Mouse (Mus musculus): ENCODE measurements around the gene Zfp13. TPM values are rescaled to one million over a fixed set of nuclear protein-coding genes. Genes with fewer than 3 reads are reported as not detected.

Zfp13 gene
- total and polyA plus RNA-seq, 3 experiments: 0.30 TPM; not detected in 2

DNA sequence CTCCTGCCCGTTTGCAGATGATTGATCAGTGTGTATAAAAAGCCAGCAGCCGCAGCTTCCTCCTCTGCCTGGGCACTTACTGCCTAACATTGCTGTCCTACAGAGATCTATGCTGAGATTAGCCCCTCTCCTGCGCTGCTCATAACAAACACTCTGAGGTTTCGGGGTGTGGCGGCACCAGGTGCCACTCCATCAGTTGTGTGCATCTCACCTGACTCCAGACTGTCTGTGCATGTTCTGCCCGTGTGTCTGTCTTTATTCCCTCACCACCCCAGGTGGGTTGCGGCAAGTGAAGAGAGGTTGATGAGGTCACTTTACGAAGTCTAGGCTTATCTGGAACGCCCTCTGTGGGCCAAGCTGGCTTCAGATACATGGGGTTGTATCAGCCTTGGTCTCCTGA, 17.8 kb upstream of the Zfp13 start:
- dilution Hi-C loops (cut with MboI; ENCODE audit: extremely low pct_ligation_motif_present, extremely low pct_unique_long_range_greater_than_20kb, low sequenced_read_pairs) (no loop called here), in situ Hi-C loops (cut with MboI; ENCODE audit: low pct_ligation_motif_present, low pct_unique_long_range_greater_than_20kb, low sequenced_read_pairs) (no loop called here)
- Histone ChIP-seq H3K36me3 (replicated peaks in 1 of 2; ENCODE audit: control insufficient read depth in 1 of 2, insufficient read depth in 1 of 2, low read length in 1 of 2) (no peaks in the 10 kb centered on the region), H3K79me2 (replicated peaks; ENCODE audit: control insufficient read depth, extremely low read depth, insufficient read depth, poor library complexity, severe bottlenecking) (no peaks in the 10 kb centered on the region), H3K27ac (ENCODE audit: insufficient read depth, low read depth) (no peak overlapping the region), H3K9ac (ENCODE audit: insufficient read depth, low read depth) (no peak overlapping the region), H3K9me3 (replicated peaks; ENCODE audit: low read length) (no peaks in the 10 kb centered on the region), H3K4me1 (ENCODE audit: control insufficient read depth in 1 of 2, insufficient read depth in 2 of 2) (0 out of 4 replicates have a peak, but pooled peaks cover 0 to 2% of the 10 kb centered on the region in 2 experiments), H3K4me3 (replicated peaks in 1 of 3; ENCODE audit: low read depth in 2 of 3, low read length in 2 of 3, poor library complexity in 1 of 3) (no peak overlapping the region), H3K27me3 (replicated peaks) (peaks cover 80% of the 10 kb centered on the region), H3K4me2 (ENCODE audit: insufficient read depth, low read depth, poor library complexity, severe bottlenecking) (no peak overlapping the region)
- DNase-seq (ENCODE audit: extremely low read depth): no peak
- TF ChIP-seq NELFE (IDR thresholded peaks at IDR 0.05; ENCODE audit: low read depth, low read length) (no peak), ZKSCAN1 (IDR thresholded peaks at IDR 0.05; ENCODE audit: borderline replicate concordance, low read depth, low read length) (no peak), HCFC1 (IDR thresholded peaks at IDR 0.05; ENCODE audit: low read depth, low read length) (no peak), KAT2A (IDR thresholded peaks at IDR 0.05; ENCODE audit: insufficient replicate concordance, low read length) (no peak), POLR2AphosphoS2 (IDR thresholded peaks at IDR 0.05; ENCODE audit: low read depth, low read length) (no peak), MAFK (IDR thresholded peaks at IDR 0.05; ENCODE audit: insufficient replicate concordance, low read length) (no peak), MXI1 (IDR thresholded peaks at IDR 0.05; ENCODE audit: low read depth, low read length) (no peak), ELF1 (IDR thresholded peaks at IDR 0.05; ENCODE audit: low read depth, low read length) (no peak), MEF2A (IDR thresholded peaks at IDR 0.05; ENCODE audit: borderline replicate concordance, low read depth, low read length) (no peak), ZNF384 (IDR thresholded peaks at IDR 0.05; ENCODE audit: low read depth, low read length) (no peak), TBP (conservative IDR thresholded peaks at IDR 0.05; ENCODE audit: low read depth, low read length) (no peak), RCOR1 (conservative IDR thresholded peaks at IDR 0.05; ENCODE audit: low read depth, low read length) (no peak), CTCF (conservative IDR thresholded peaks at IDR 0.05 in 1 of 2, IDR thresholded peaks at IDR 0.05 in 1 of 2; ENCODE audit: low read depth in 2 of 2, low read length in 2 of 2) (no peak), USF2 (conservative IDR thresholded peaks at IDR 0.05; ENCODE audit: low read depth, low read length) (no peak), CHD1 (IDR thresholded peaks at IDR 0.05; ENCODE audit: low read depth, low read length) (no peak), IRF4 (IDR thresholded peaks at IDR 0.05; ENCODE audit: low read depth, low read length) (no peak), NRF1 (IDR thresholded peaks at IDR 0.05; ENCODE audit: low read depth, low read length) (no peak), BHLHE40 (IDR thresholded peaks at IDR 0.05; ENCODE audit: low read depth, low read length) (no peak)

GRCm38 (mm10) chr17:23610361-23610800, 11.1 kb upstream of the Zfp13 start:
- no peak overlapping the region for H3K27ac ChIP-seq (ENCODE audit: insufficient read depth, low read depth)
- DNase-seq (ENCODE audit: extremely low read depth): peak; percentile 81
- H3K79me2 ChIP-seq (replicated peaks; ENCODE audit: control insufficient read depth, extremely low read depth, insufficient read depth, poor library complexity, severe bottlenecking): no peaks in the 10 kb centered on the region
- H3K4me3 ChIP-seq (replicated peaks in 1 of 3; ENCODE audit: low read depth in 2 of 3, low read length in 2 of 3, poor library complexity in 1 of 3): peak overlapping the region in 1 of 3 experiments; percentile 41
- peak overlapping the region; percentile 57 for H3K4me2 ChIP-seq (ENCODE audit: insufficient read depth, low read depth, poor library complexity, severe bottlenecking)
- peak; percentile 47; the same call in 1 of the 2 replicates for TF ChIP-seq IRF4 (IDR thresholded peaks at IDR 0.05; ENCODE audit: low read depth, low read length)
- no peak; the same call in 1 of the 2 replicates for TF ChIP-seq NELFE (IDR thresholded peaks at IDR 0.05; ENCODE audit: low read depth, low read length)
- TF ChIP-seq MAX (IDR thresholded peaks at IDR 0.05; ENCODE audit: low read length): peak; percentile 60; the same call in 1 of the 2 replicates
- peak; percentile 73 for TF ChIP-seq RAD21 (IDR thresholded peaks at IDR 0.05; ENCODE audit: low read depth, low read length)
- TF ChIP-seq TBP (conservative IDR thresholded peaks at IDR 0.05; ENCODE audit: low read depth, low read length): no peak
- TF ChIP-seq SMC3 (IDR thresholded peaks at IDR 0.05; ENCODE audit: low read depth, low read length): peak; percentile 89
- TF ChIP-seq MEF2A (IDR thresholded peaks at IDR 0.05; ENCODE audit: borderline replicate concordance, low read depth, low read length): 0 out of 2 replicates have a peak, but pooled peaks have one; percentile 28
- peak; percentile 57 for TF ChIP-seq EP300 (IDR thresholded peaks at IDR 0.05; ENCODE audit: low read length)
- peak; percentile 44 to 91; a peak in 2 of 4 replicates for TF ChIP-seq CTCF (conservative IDR thresholded peaks at IDR 0.05 in 1 of 2, IDR thresholded peaks at IDR 0.05 in 1 of 2; ENCODE audit: low read depth in 2 of 2, low read length in 2 of 2)
- peak; percentile 76 for TF ChIP-seq BHLHE40 (IDR thresholded peaks at IDR 0.05; ENCODE audit: low read depth, low read length)
- TF ChIP-seq ZNF384 (IDR thresholded peaks at IDR 0.05; ENCODE audit: low read depth, low read length): no peak
- TF ChIP-seq KAT2A (IDR thresholded peaks at IDR 0.05; ENCODE audit: insufficient replicate concordance, low read length): no peak
- TF ChIP-seq ZC3H11A (IDR thresholded peaks at IDR 0.05; ENCODE audit: low read depth, low read length): peak; percentile 18; the same call in 1 of the 2 replicates
- TF ChIP-seq MYC (IDR thresholded peaks at IDR 0.05; ENCODE audit: low read depth, low read length): peak; percentile 62; the same call in 1 of the 2 replicates
- peak; percentile 67; the same call in 1 of the 2 replicates for TF ChIP-seq ELF1 (IDR thresholded peaks at IDR 0.05; ENCODE audit: low read depth, low read length)
- TF ChIP-seq ETS1 (conservative IDR thresholded peaks at IDR 0.05; ENCODE audit: low read depth, low read length): peak; percentile 50; the same call in 1 of the 2 replicates
- peak; percentile 14; the same call in 1 of the 2 replicates for TF ChIP-seq USF1 (IDR thresholded peaks at IDR 0.05; ENCODE audit: low read depth, low read length)
- TF ChIP-seq HCFC1 (IDR thresholded peaks at IDR 0.05; ENCODE audit: low read depth, low read length): peak; percentile 40
- peak; percentile 94 for TF ChIP-seq TCF12 (IDR thresholded peaks at IDR 0.05; ENCODE audit: low read depth, low read length)
- peaks cover 81% of the 10 kb centered on the region for H3K27me3 ChIP-seq (replicated peaks)
- dilution Hi-C loops (cut with MboI; ENCODE audit: extremely low pct_ligation_motif_present, extremely low pct_unique_long_range_greater_than_20kb, low sequenced_read_pairs) (no loop called here), in situ Hi-C loops (cut with MboI; ENCODE audit: low pct_ligation_motif_present, low pct_unique_long_range_greater_than_20kb, low sequenced_read_pairs) (no loop called here)
- no peaks in the 10 kb centered on the region for H3K36me3 ChIP-seq (replicated peaks in 1 of 2; ENCODE audit: control insufficient read depth in 1 of 2, insufficient read depth in 1 of 2, low read length in 1 of 2)
- H3K4me1 ChIP-seq (ENCODE audit: control insufficient read depth in 1 of 2, insufficient read depth in 2 of 2): peaks cover 7 to 10% of the 10 kb centered on the region in 2 experiments
- no peak overlapping the region for H3K9ac ChIP-seq (ENCODE audit: insufficient read depth, low read depth)
- H3K9me3 ChIP-seq (replicated peaks; ENCODE audit: low read length): no peaks in the 10 kb centered on the region

Measured in CH12.LX (cell line).